Mouse (Mus musculus): Measurements from ENCODE around the gene Gm5795.
"Not testable (repeated sequence)": the region's sequence is repeated elsewhere in the genome, so short reads cannot be mapped to it uniquely, and the experiment has no call there.

Gm5795 gene

GRCm38 (mm10) chr14:3187955-3188354, at the start of gene Gm5795:
TSS of gene Gm5795 (plus strand) at chr14:3188255.
- DNase-seq (ENCODE audit: low read depth, low spot score) = not testable (repeated sequence)

GRCm38 (mm10) chr14:3208272-3209152, 20.5 kb downstream of the Gm5795 start, which contains the start of gene D830030K20Rik:
TSS of gene D830030K20Rik (plus strand) at chr14:3208488.
- DNase-seq (ENCODE audit: low read depth, low spot score) = not testable (repeated sequence)

GRCm38 (mm10) chr14:3209367-3209766, 21.3 kb downstream of the Gm5795 start:
- not testable (repeated sequence) for DNase-seq (ENCODE audit: low read depth, low spot score)

Measured in ES-CJ7 (cell line).